ENCODE assay signal across 8 mouse cellular contexts in genomic region chr11:90665161-90665560, GRCm38 (mm10). TPM values are rescaled to one million over a fixed set of nuclear protein-coding genes. Genes with fewer than 3 reads are reported as not detected.
DNase-seq lines count a peak whose midpoint lies in the region; ATAC-seq and TF ChIP-seq lines count a peak whose summit lies in the region.

No protein-coding gene starts in this region.

- H3K9me3 ChIP-seq in embryonic facial prominence, embryonic 10.5 days, result no peaks in the 10 kb centered on the region
- no peaks in the 10 kb centered on the region for H3K9me3 ChIP-seq in hindbrain, embryonic 11.5 days (ENCODE audit: control insufficient read depth, low read length)
- H3K9me3 ChIP-seq in liver, embryonic 13.5 days (replicated peaks), result no peaks in the 10 kb centered on the region
- no peaks in the 10 kb centered on the region for H3K9me3 ChIP-seq in neural tube, embryonic 13.5 days

- peak; percentile 33 for DNase-seq in kidney, adult 2 months
- DNase-seq in kidney, adult 11 months, result no peak
- DNase-seq in embryonic facial prominence, embryonic 10.5 days (ENCODE audit: low spot score), result peak; percentile 60
- DNase-seq in hindbrain, embryonic 11.5 days (ENCODE audit: low spot score), result no peak
- DNase-seq in liver, embryonic 13.5 days, result no peak
- DNase-seq in adrenal gland, adult 2 months, result no peak
- no peak for DNase-seq in cerebellum, postnatal 25 days

- ATAC-seq in hindbrain, embryonic 11.5 days (ENCODE audit: low FRiP score), result no peak
- no peak for ATAC-seq in liver, embryonic 13.5 days (ENCODE audit: low read depth)
- no peak for ATAC-seq in neural tube, embryonic 13.5 days (ENCODE audit: low read depth)

- H3K9ac ChIP-seq in hindbrain, embryonic 11.5 days (ENCODE audit: low read depth, low read length), result no peak overlapping the region
- H3K9ac ChIP-seq in liver, embryonic 13.5 days, result peak overlapping the region; percentile 74
- H3K9ac ChIP-seq in neural tube, embryonic 13.5 days, result no peak overlapping the region

- H3K4me1 ChIP-seq in kidney, adult 2 months (ENCODE audit: control insufficient read depth, insufficient read depth, low read length), result 0 out of 2 replicates have a peak, but pooled peaks cover 5% of the 10 kb centered on the region
- H3K4me1 ChIP-seq in embryonic facial prominence, embryonic 10.5 days, result peaks cover 38% of the 10 kb centered on the region
- H3K4me1 ChIP-seq in hindbrain, embryonic 11.5 days (replicated peaks; ENCODE audit: control insufficient read depth, insufficient read depth, low read length), result no peaks in the 10 kb centered on the region; the same call in 1 of the 2 replicates
- peaks cover 73% of the 10 kb centered on the region for H3K4me1 ChIP-seq in liver, embryonic 13.5 days (replicated peaks)
- peaks cover 33% of the 10 kb centered on the region for H3K4me1 ChIP-seq in neural tube, embryonic 13.5 days (replicated peaks)

- TF ChIP-seq POLR2A in kidney, adult 2 months (IDR thresholded peaks at IDR 0.05; ENCODE audit: low read depth, low read length), result no peak

- no peaks in the 10 kb centered on the region for H3K27me3 ChIP-seq in kidney, adult 2 months (replicated peaks; ENCODE audit: control insufficient read depth, insufficient read depth, low read length)
- H3K27me3 ChIP-seq in embryonic facial prominence, embryonic 10.5 days (replicated peaks; ENCODE audit: low read depth, poor library complexity, severe bottlenecking), result no peaks in the 10 kb centered on the region
- H3K27me3 ChIP-seq in hindbrain, embryonic 11.5 days (ENCODE audit: control insufficient read depth, insufficient read depth, low read length), result no peaks in the 10 kb centered on the region
- no peaks in the 10 kb centered on the region for H3K27me3 ChIP-seq in liver, embryonic 13.5 days
- no peaks in the 10 kb centered on the region for H3K27me3 ChIP-seq in neural tube, embryonic 13.5 days

- no peak for TF ChIP-seq CTCF in kidney, adult 2 months (conservative IDR thresholded peaks at IDR 0.05; ENCODE audit: insufficient read depth, insufficient read length, low read depth, low read length)

- H3K36me3 ChIP-seq in kidney, adult 2 months (ENCODE audit: control insufficient read depth, insufficient read depth, low read length), result no peaks in the 10 kb centered on the region; the same call in none of the 2 replicates
- H3K36me3 ChIP-seq in embryonic facial prominence, embryonic 10.5 days (replicated peaks), result peaks cover 18% of the 10 kb centered on the region
- no peaks in the 10 kb centered on the region for H3K36me3 ChIP-seq in hindbrain, embryonic 11.5 days (ENCODE audit: control insufficient read depth, insufficient read depth, low read length)
- H3K36me3 ChIP-seq in liver, embryonic 13.5 days, result peaks cover 49% of the 10 kb centered on the region
- H3K36me3 ChIP-seq in neural tube, embryonic 13.5 days, result peaks cover 10% of the 10 kb centered on the region; the same call in 1 of the 2 replicates

- H3K27ac ChIP-seq in kidney, adult 2 months (ENCODE audit: insufficient read depth, low read depth, low read length), result peak overlapping the region; percentile 60; the same call in 1 of the 2 replicates
- H3K27ac ChIP-seq in embryonic facial prominence, embryonic 10.5 days (replicated peaks), result peak overlapping the region; percentile 78
- peak overlapping the region; percentile 7; the same call in 1 of the 2 replicates for H3K27ac ChIP-seq in hindbrain, embryonic 11.5 days (ENCODE audit: low read depth, low read length)
- peak overlapping the region; percentile 99 for H3K27ac ChIP-seq in liver, embryonic 13.5 days
- H3K27ac ChIP-seq in neural tube, embryonic 13.5 days (replicated peaks), result peak overlapping the region; percentile 42; the same call in 1 of the 2 replicates

- no peak overlapping the region for H3K4me2 ChIP-seq in hindbrain, embryonic 11.5 days (replicated peaks; ENCODE audit: low read depth, low read length)
- peak overlapping the region; percentile 72 for H3K4me2 ChIP-seq in liver, embryonic 13.5 days
- H3K4me2 ChIP-seq in neural tube, embryonic 13.5 days, result no peak overlapping the region

- WGBS in kidney, adult 2 months, result 34% methylated on average over 6 of the region's 6 CpGs
- WGBS in embryonic facial prominence, embryonic 10.5 days, result 17% methylated on average over 6 of the region's 6 CpGs
- 19% methylated on average over 6 of the region's 6 CpGs for WGBS in hindbrain, embryonic 11.5 days
- 50% methylated on average over 6 of the region's 6 CpGs for WGBS in liver, embryonic 13.5 days (ENCODE audit: insufficient replicate concordance)
- 8% methylated on average over 6 of the region's 6 CpGs for WGBS in neural tube, embryonic 13.5 days

- H3K4me3 ChIP-seq in kidney, adult 2 months (ENCODE audit: insufficient read depth, low read depth, low read length), result no peak overlapping the region
- no peak overlapping the region for H3K4me3 ChIP-seq in embryonic facial prominence, embryonic 10.5 days
- no peak overlapping the region for H3K4me3 ChIP-seq in hindbrain, embryonic 11.5 days (ENCODE audit: low read depth, low read length)
- H3K4me3 ChIP-seq in liver, embryonic 13.5 days (replicated peaks), result 0 out of 2 replicates have a peak overlapping the region, but pooled peaks have one; percentile 35
- H3K4me3 ChIP-seq in neural tube, embryonic 13.5 days, result no peak overlapping the region

RNA-seq across cellular contexts. Expression of gene Tom1l1, which starts 23.0 kb away (rescaled TPM):
- 7.0 and 8.4 TPM in 2 replicates for polyA plus RNA-seq in kidney, adult 2 months (2012; rRNA removed)
- 19.3 and 20.6 TPM in 2 replicates for polyA plus RNA-seq in embryonic facial prominence, embryonic 10.5 days (2016; fragmentation: Nextera tagmentation; extraction: Ambion mirVana)
- 17.8 and 21.4 TPM in 2 replicates for polyA plus RNA-seq in hindbrain, embryonic 11.5 days (2014; fragmentation: Nextera tagmentation; extraction: Ambion mirVana)
- polyA plus RNA-seq in liver, embryonic 13.5 days (2015; fragmentation: Nextera tagmentation; extraction: Ambion mirVana), result 60.7 and 70.4 TPM in 2 replicates
- 20.7 and 21.4 TPM in 2 replicates for polyA plus RNA-seq in neural tube, embryonic 13.5 days (2015; fragmentation: Nextera tagmentation; extraction: Ambion mirVana)
- total RNA-seq in adrenal gland, adult 2 months (2021), result 10 to 100 TPM; 43.6 to 57.7 TPM
- polyA plus RNA-seq in adrenal gland, adult 2 months (2012; rRNA removed), result 3.8 and 7.8 TPM in 2 replicates

RNA-seq across cellular contexts. Expression of gene Cox11, which starts 27.2 kb away (rescaled TPM):
- polyA plus RNA-seq in kidney, adult 2 months (2012; rRNA removed), result 13.6 and 15.6 TPM in 2 replicates
- polyA plus RNA-seq in embryonic facial prominence, embryonic 10.5 days (2016; fragmentation: Nextera tagmentation; extraction: Ambion mirVana), result 30.2 and 36.4 TPM in 2 replicates
- polyA plus RNA-seq in hindbrain, embryonic 11.5 days (2014; fragmentation: Nextera tagmentation; extraction: Ambion mirVana), result 26.1 and 26.7 TPM in 2 replicates
- 27.1 and 29.8 TPM in 2 replicates for polyA plus RNA-seq in liver, embryonic 13.5 days (2015; fragmentation: Nextera tagmentation; extraction: Ambion mirVana)
- polyA plus RNA-seq in neural tube, embryonic 13.5 days (2015; fragmentation: Nextera tagmentation; extraction: Ambion mirVana), result 38.5 and 43.4 TPM in 2 replicates
- 10 to 100 TPM; 14.7 to 19.2 TPM for total RNA-seq in adrenal gland, adult 2 months (2021)
- polyA plus RNA-seq in adrenal gland, adult 2 months (2012; rRNA removed), result 23.9 and 30.4 TPM in 2 replicates

RNA-seq across cellular contexts. Expression of gene Stxbp4, which starts 27.3 kb away (rescaled TPM):
- 5.0 TPM in 2 replicates for polyA plus RNA-seq in kidney, adult 2 months (2012; rRNA removed)
- polyA plus RNA-seq in embryonic facial prominence, embryonic 10.5 days (2016; fragmentation: Nextera tagmentation; extraction: Ambion mirVana), result 37.9 and 38.6 TPM in 2 replicates
- 38.1 and 43.5 TPM in 2 replicates for polyA plus RNA-seq in hindbrain, embryonic 11.5 days (2014; fragmentation: Nextera tagmentation; extraction: Ambion mirVana)
- 7.0 and 9.9 TPM in 2 replicates for polyA plus RNA-seq in liver, embryonic 13.5 days (2015; fragmentation: Nextera tagmentation; extraction: Ambion mirVana)
- 23.0 and 24.9 TPM in 2 replicates for polyA plus RNA-seq in neural tube, embryonic 13.5 days (2015; fragmentation: Nextera tagmentation; extraction: Ambion mirVana)
- 10 to 100 TPM in 1 of 2 experiments, 1 to 10 TPM in 1; 8.4 to 12.0 TPM for total RNA-seq in adrenal gland, adult 2 months (2021)
- polyA plus RNA-seq in adrenal gland, adult 2 months (2012; rRNA removed), result 1.7 and 2.0 TPM in 2 replicates

Comparison
In these comparisons a context has a peak if more than half of its experiments do, and no peak if none do; other contexts are left out.
1. DNase-seq: peak in kidney, adult 2 months (single experiment) and embryonic facial prominence, embryonic 10.5 days (single experiment); none in kidney, adult 11 months (single experiment), hindbrain, embryonic 11.5 days (single experiment), liver, embryonic 13.5 days (single experiment), adrenal gland, adult 2 months (single experiment) and cerebellum, postnatal 25 days (0 of 2).
2. H3K27ac ChIP-seq: peak in every context shown above with its lines; median percentile 99 in liver, embryonic 13.5 days; 78 in embryonic facial prominence, embryonic 10.5 days; 60 in kidney, adult 2 months; 42 in neural tube, embryonic 13.5 days; 7 in hindbrain, embryonic 11.5 days.